Mouse (Mus musculus) skeletal muscle tissue, adult 2 months (tissue): ENCODE data around the gene Mfge8.

Source experiments
- DNase-seq: peaks from one replicate; pipeline ENCODE4 v3.0.0-alpha.2; 2012; ENCODE audit warnings: low read depth, low spot score

Mfge8 gene

DNA sequence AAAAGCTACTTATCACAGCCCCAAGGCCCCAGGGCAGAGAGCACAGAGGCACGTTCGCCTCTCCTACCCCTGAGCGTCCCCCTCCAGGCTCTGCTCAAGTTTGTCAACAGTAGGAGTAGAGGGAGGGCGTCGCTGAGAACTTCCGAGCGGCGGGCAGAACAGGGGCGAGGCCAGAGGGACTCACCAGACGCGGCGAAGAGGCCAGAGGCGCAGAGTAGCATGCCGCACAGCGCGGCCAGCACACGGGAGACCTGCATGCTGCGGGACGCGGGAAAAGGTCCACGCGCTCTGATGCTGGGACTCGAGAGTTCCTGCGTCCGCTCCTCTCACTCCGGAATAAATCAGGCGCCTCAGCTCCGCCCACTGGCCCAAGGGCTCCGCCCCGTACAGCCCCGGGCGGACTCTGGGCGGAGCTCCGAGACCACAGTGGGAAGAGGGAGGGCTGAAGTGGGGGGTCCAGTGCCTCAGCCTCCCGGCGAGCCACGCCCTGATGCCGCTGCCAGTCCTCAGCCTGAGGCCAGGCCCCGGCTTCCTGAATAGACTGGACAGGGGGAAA lies at the start of gene Mfge8:
Mfge8 (minus strand) TSS at position 350 of the 556 bp plus-strand sequence.
- DNase-seq, result peak; percentile 81

DNA sequence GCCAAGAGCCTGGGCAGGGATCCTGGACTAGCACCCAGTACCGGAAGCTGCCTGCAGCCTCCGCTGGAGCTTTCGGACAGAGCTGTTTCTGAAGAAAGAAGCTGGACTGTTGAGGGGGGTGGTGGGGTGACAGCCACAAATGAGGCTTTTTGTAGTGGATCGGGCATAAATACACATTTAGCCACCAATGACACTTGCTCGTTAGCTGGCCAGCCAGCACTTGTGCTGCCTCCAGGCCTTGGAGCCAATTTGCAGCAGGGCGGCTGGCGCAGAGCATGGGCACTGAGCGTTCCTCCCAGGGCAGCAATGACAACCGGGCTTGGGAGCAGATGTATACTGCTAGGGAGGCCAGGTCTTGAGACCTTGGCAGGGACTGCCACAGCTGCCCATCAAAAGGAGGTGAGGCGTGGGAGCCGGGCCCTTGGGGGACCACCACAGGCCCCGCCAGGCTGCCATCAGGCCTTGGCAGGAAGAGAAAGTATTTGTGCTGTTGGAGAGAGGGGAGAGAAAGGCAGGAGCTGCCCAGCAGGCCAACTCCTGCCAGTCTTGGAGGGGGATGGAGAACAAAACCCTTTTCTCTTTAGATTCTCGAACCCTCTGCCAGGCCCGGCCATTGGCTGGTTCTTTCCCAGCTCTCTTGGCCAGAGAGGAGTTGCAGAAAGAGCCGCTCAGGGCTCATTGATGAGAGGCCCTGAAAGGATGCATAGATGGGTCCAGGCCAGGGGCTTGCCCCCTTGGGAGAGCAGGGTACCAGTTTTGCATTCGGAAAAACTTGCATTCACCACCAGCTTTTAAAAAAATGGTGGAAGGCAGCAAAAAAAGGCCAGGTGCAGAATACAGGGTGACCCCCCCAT lies 45.9 kb upstream of the Mfge8 start:
- no peak for DNase-seq

DNA sequence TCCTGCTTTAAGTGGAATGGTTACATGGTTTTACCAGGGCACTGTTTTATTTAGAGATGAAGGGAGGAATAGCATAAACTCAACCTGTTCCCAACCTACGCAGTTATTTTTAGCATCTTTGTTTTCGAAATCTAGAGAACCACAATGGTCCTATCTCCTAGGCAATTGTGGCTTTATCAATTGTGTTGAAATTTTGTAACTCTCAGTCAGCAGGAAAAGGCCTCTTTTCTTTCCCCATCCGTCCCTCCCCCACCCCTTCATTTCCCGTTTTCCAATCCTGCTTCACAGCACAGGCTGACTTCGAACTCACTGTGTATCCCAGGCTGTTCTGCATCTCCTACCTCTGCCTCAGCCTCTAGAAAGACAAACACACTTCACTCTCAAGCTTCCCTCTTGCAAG lies 45.1 kb upstream of the Mfge8 start:
- DNase-seq, result no peak

DNA sequence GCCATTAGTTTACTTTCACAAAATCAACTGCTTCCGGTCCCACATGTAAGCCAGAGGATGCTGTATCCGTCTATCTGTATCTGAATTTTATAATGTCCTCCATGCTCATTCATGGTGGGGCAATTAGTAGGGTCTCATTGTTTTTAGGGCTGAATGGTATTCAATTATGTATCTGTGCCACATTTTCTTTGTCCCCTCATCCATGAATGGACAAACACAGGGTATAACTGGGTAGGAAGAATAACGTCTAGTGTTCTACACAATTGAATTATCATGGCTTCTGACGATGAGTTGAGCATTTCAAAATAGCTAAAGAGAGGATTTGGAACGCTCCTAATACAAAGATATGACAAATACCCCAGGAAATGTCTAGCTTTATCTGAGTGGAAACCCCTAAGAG lies 42.6 kb upstream of the Mfge8 start:
- DNase-seq, result no peak

DNA sequence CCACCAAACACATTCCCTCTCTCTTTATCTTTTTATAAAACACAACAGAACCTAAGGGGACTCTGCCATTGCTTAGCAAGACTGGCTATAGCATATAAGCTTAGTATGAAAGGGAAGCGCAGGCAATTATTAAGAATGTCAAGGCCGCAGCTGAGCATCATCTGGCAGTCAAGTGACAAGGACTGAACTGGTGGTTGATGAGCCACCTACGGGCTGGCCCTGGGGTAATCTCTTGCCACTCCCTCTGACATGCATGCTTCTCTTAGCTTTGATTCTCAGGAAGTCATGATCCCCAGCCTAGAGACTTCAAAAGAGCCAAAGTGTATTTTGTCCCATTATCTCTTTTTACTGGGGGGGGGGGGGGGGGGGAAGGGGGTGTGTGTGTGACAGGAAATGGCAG lies 41.7 kb upstream of the Mfge8 start:
- no peak for DNase-seq

DNA sequence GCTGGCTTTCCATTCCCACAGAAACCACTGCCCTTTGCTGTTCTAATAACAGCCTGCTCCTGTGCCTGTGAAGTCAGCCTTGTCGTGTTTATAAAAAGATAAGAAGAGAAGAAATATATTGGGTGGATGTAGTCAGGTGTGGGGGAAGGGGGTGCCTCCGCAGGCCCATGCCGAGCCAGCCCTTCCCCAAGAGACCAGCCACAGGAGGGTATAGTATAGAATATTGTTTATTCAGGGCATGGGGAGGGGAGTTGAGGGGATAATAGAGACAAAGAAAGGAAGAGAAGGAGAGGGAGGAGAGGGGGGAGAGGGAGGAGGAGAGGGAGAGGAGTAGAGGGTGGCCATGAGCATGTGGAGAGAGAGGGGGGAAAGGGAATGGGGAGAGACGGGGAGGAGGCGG lies 40.4 kb upstream of the Mfge8 start:
- no peak for DNase-seq

DNA sequence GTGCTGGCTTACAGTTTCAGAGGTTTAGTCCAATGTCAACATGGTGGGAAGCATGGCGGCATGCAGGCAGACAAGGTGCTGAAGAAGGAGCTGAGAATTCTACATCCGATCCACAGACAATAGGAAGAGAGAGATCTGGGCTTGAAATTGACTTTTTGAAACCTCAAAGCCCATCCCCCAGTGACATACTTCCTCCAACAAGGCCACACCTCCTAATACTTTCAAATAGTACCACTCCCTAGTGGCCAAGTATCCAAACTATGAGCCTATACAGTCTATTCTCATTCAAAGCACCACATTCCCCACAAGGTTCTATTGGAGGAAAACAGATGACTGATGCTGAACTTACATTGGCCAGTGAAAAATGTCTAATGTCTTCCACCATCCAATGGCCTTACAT lies 38.7 kb upstream of the Mfge8 start:
- DNase-seq, result no peak

DNA sequence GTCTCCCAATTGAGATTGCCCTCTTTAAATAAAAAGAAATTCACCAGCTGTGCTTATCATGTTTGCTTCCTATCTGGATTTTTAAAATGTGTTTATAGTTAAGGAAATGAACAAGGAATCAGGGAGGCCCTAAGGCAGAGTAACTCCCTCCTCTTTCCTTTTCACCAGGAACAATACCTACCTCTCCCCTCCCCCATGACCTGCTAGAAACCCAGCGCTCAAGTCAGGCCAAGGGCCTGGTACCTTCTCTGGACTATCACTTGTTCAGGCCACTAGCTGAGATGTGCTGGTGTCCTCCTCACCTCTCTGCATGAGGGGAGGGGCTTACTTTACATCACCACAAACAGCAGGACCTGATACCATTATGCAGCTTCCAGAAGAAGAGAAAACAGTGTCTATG lies 34.6 kb upstream of the Mfge8 start:
- DNase-seq, result no peak

DNA sequence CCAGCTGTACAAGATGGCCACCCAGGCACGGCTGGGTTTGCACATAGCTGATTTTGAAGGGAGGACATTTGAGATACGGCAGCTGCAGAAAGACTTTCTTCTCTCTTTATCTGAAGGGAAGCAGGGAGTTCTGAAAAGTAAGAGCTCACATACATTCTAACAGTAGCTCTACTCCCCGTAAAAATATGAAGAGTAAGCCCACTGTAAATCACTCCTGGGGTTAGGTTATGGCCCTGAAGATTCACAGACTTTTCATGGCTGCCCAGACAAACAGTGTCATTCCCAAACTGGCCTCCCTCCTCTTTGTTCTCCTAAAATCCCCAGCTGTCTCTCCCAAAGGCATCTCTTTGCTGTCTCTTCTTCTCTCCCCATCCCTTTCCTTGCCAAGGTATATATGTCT lies 24.9 kb upstream of the Mfge8 start:
- no peak for DNase-seq

DNA sequence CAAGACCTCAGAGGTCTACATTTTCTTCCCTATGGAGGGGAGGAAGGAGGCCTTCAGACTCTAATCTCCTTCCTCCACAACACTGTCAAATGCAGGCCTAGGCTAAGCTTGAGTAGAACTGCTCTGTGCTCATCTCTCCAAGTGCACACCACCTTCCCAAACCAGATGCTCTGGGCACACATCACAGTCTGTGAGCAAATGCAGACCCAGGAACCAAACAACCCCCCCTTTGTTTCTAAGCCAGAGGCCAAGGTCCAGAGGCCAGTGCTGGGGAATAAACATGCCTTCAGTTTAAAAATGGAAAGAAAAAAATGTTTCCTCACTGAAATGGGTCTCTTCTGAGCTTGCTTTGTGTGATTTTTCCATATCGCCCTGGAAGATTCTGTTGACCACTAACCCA lies 22.9 kb upstream of the Mfge8 start:
- DNase-seq, result no peak

DNA sequence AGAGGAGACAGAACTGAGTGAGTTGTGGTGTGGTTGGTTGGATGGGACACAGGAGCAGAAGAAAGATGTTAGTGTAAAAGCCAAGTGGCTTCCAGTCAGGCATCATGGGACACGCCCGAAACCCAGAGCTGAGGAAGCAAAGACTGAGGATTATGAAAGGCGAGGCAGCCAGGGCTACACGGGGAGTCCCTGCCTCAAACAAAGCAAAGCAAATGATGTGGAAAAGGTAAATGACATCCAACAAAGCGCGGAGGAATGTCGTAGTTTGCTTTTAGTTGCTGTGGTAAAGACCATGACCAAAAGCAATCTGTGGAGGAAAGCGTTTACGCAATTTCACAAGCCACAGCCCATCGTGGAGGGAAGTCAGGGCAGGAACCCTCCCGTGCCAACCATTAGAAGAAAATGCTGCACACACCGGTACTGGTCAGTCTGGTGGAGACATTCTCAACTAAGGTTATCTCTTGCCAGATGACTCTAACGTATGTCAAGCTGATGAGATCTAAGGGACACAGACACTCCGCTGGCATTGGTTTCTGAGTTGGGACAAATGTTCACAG lies 18.2 kb upstream of the Mfge8 start:
- DNase-seq, result no peak

DNA sequence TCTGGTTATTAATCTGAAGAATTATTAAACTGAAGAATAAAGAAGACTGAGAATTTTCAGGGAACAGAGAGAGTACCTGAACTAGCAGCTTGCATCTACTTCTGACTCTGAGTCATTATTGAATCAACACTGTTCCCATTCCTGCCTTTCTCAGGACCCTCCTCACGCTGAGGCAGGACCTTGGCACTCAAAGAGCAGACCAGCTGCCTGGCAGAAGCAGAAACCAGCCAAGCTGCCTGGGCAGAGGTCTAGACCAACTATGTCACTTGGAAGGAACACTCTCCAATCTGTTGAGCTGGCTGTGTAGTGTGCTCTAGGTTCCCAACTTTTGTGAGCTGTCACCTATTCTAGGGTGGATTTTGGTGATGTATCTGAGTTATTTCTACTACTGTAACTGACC lies 10.5 kb upstream of the Mfge8 start:
- no peak for DNase-seq

DNA sequence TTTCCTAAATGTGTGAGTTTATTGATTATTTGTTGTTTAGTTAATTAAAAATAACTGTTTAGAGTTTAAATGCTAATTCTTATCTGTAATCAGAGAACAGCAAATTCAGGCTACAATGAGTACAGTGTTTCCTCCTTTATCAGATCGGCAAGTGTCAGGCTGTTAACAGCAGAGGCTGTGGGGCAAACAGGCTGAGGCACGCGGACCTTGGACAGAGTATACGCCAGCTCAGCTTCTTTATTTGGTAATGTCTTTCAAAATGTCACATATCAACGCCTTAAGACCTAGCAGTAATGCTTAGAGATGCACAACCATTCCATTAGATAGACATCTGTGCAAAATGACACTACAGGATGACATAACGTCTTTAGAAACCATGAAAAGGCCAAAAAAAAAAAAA lies 662 bp upstream of the Mfge8 start:
- DNase-seq, result no peak

DNA sequence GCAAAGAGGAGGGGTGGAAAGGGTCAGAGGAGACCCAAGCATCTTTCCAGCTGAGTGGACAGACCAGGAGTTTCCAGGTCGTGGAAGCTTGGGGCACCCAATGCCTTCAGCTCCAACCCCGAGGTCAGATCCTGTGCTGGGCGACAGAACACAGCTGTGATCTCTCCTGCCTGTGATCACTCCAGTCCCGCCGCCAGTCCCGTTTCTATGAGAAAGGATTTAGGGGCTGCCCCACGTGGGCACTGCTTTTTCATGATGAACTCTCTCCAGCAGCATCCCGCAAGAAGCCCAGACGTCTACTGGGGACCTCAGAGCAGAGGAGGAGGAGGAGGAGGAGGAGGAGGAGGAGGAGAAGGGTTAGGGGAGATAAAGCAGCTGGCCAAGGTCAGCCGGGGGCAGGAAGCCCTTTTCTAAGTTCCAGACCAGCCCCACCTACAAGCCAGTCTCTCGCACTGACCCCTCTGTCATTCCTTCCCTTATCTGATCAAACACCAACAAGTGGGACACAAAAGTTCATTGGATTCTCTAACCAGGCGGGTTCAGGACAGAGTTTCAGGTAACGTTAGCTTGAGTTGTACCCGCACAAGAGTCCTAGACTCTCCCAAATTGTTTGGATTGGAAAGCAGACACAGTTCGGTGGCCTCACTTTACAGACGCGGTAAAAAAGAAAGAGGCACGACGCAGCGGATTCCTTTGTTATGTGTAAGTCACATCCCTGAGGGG lies 768 bp downstream of the Mfge8 start:
- DNase-seq, result no peak

DNA sequence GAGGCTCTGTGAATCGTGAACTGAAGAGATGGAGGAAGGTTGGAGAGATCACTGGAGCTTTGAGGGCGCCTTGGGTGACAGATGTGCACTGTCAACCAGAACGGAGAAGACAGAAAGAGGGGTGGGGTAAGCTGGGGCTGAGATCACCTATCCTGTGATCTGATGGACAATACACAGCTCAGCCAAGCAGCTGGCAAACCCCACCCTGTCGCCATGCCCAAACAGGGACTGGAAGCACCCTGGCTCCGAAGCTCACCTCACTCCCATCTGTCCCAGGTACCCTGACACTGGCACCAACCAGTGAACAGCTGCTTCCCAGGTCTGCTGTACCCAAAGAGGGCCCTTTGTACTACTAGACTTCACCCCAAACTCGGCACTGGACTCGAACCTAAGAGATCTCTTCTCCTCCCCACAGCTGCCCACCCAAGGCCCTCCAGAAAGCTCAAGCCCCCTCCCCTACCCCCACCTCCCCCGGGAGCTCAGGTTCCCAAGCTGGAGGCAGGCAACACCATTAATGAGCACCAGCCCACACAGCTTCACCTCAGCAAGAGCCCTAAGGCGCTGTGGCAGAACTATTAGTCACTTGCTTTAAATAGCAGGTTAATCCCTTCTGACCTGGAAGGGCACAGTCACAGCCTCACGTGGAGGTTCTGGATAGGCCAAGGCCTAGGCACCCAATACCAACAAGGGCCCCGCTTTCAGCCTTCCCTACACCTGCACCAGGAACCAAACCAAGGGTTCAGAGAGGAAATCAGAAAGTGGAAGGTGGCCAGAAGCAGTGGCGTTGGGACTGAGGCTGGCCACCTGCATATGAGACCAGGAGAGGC lies 1.6 kb downstream of the Mfge8 start:
- DNase-seq, result peak; percentile 83

DNA sequence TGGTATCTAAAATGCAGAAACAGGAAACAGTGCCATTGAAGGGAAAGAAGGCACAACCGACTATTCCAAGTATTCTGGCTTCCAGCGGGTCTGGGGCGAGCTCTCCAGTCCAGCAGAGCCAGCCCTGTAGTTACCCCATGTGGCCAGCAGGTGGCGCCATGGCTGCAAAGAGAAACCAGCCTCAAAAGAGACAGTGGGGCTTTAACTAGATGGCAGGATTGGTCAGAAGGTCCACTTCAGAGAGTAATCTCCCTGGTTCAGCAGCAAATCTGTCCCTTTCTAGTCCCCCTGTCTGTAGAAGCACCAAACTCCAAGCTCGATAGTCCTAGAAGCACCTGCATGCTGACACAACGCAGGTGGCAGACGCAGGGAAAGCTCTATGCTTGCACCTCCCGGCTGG lies 8.0 kb downstream of the Mfge8 start:
- DNase-seq, result peak; percentile 54

DNA sequence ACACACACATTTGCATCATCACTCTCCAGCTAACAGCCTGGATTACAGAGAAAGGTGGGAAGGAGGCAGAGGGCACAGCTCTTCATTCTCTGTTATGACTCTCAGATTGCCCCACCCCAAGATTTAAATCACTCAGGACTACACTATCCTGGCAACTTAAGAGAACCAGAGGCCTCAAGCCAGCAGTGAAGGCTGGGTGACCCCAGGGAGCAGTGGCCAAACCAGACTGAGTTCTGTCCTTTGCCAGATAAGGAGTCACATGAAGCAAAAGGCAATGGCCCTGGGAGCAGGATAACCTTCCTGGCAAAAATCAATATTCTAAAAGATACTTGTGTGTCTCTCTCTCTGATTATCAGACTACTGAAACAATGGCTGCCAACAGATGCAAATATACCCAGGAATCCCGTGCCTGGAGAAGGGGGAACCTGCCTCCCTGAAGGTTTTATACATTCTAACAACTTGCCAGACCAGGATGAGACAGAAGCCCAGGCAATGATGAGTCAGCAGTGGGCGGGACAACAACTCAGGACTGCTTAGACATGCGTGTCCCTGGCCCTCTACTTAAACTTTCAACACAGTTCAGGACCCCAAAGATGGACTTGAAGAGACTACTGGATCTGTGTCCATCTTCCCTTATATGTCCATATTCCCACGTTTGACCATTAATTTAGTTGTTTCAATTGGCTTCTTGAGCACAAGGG lies 8.8 kb downstream of the Mfge8 start:
- DNase-seq, result no peak

DNA sequence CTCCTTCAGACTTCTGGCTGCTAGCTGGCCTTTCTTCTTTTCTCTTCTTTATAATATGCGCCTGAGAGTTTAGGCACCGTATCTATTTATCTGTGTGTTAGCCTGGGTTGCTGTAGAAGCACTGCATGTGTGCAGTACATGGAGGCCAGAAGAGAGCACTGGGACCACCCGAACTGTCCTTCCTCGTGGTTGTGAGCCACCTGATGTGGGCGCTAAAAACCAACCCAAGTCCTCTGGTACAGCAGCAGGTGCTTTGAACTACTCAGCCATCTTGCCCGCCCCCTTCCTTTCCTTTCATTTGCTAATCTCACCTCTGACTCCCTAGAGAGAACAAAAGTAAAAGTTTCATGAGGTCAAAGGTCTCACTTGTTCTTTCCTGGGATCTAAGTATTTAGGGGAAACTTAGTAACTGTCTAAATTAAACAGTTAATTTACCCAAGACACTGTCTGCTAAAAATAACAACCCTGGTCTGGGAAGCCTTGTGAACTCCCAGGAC lies 9.5 kb downstream of the Mfge8 start:
- no peak for DNase-seq

DNA sequence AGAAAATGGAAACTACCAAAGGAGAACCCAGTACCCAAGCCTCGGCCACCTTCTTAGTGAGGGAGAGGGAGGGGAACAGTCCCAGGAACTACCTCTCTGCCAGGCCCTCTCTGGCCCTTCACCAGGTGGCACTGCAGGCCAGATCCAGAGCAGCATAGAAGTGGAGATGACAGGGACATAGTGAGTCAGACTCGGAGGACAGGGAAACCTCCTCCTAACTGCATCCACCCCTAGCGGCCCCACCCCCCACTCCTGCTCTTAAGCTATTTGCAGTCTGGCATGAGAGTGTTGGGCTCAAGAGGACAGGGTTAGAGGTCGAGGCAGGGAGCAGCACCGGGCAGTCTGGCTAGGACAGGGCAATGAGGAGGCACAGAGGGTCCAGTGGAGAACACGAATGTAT lies 15.5 kb downstream of the Mfge8 start:
- DNase-seq, result no peak

DNA sequence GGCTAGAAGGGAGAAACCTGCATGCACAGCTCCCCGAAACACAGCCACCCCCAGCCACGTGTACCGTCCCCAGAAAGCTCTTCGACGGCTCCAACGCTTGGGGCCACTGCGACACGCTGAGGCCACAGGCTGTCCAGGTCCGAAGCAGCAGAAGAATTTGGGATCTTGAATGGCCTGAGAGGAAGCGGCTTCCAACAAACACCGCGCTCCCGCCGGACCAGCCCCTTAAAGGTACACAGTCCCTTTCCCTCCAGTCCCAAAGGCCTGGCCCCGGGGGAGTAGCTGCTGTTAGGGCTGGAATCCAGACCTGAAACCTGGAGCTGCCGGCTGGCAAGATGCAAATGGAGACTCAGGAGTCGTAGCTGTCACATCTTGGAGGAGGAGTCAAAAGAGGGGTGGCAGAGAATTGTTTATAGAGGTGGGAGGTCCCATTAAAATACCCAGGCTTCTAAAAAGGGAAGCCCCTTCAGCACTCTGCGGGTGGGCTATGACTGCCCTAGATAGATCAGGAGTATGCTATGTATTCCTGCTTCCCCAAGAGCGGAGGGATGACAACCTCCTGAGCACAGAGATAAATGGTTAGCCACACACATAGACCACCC lies 17.9 kb downstream of the Mfge8 start, which contains the start of gene Hapln3:
Hapln3 (minus strand) TSS at position 176 of the 602 bp plus-strand sequence.
- DNase-seq, result no peak
